Mouse (Mus musculus): ENCODE results near the gene Speer4f2.

- no peak for TF ChIP-seq POLR2A (IDR thresholded peaks at IDR 0.05; ENCODE audit: low read depth, low read length)
- TF ChIP-seq CTCF (conservative IDR thresholded peaks at IDR 0.05; ENCODE audit: insufficient read depth, insufficient read length, low read depth, low read length) = no peak
Observed at GRCm38 (mm10) chr5:17402330-17403125, 29.5 kb downstream of the Speer4f2 start.
